Mouse (Mus musculus) testis, adult 2 months (tissue): ENCODE results near the gene Ubxn6. TPM values are rescaled to one million over a fixed set of nuclear protein-coding genes. Genes with fewer than 3 reads are reported as not detected.

Experiments
- H3K27ac ChIP-seq: fragments of 200-500 bp; 2 replicates; pipeline ENCODE4 v1.5.1; 2012; ENCODE audit warnings: low read depth, low read length; ENCODE audit not compliant: control insufficient read depth, insufficient read depth
- H3K27me3 ChIP-seq: fragments of 200-500 bp; 2 replicates; pipeline ENCODE4 v1.6.1; 2012; ENCODE audit warnings: mild to moderate bottlenecking, low read length, moderate library complexity; ENCODE audit not compliant: control insufficient read depth, insufficient read depth
- H3K36me3 ChIP-seq: fragments of 200-500 bp; 2 replicates; pipeline ENCODE4 v1.6.1; 2012; ENCODE audit warnings: mild to moderate bottlenecking, low read length; ENCODE audit not compliant: control insufficient read depth, insufficient read depth
- H3K4me1 ChIP-seq: fragments of 200-500 bp; 2 replicates; pipeline ENCODE4 v1.6.1; 2012; ENCODE audit warnings: low read length; ENCODE audit not compliant: control insufficient read depth, insufficient read depth
- H3K4me3 ChIP-seq: fragments of 200-500 bp; 2 replicates; pipeline ENCODE4 v1.5.1; 2012; ENCODE audit warnings: low read depth, mild to moderate bottlenecking, low read length, moderate library complexity, mixed read lengths; ENCODE audit not compliant: control insufficient read depth
- CTCF ChIP-seq: fragments of 200-500 bp; IDR thresholded peaks from 2 replicates; pipeline ENCODE4 v1.5.1; 2012; ENCODE audit warnings: low read depth, mild to moderate bottlenecking, inconsistent platforms, low read length, moderate library complexity; ENCODE audit not compliant: control insufficient read depth, insufficient read depth, insufficient replicate concordance
- POLR2A ChIP-seq: fragments of 200-500 bp; IDR thresholded peaks from 2 replicates; pipeline ENCODE4 v1.6.1; 2012; ENCODE audit warnings: low read depth, mild to moderate bottlenecking, inconsistent platforms, low read length, moderate library complexity; ENCODE audit not compliant: control insufficient read depth
- polyA plus RNA-seq: library from polyadenylated mRNA; depleted of rRNA; stranded (reverse); fragments of >200 nt; gene quantifications from 2 replicates; pipeline ENCODE4 v1.2.3, GENCODE M21; 2012

The Ubxn6 gene
- polyA plus RNA-seq, 1 experiment = 646 TPM

GRCm38 (mm10) chr17:56034040-56034725, 40.6 kb downstream of the Ubxn6 start:
- TF ChIP-seq CTCF (no peak), POLR2A (no peak)
- Histone ChIP-seq H3K4me1 (peaks cover 21% of the 10 kb centered on the region), H3K27ac (no peak overlapping the region), H3K36me3 (peaks cover 3% of the 10 kb centered on the region), H3K4me3 (peak overlapping the region; percentile 53), H3K27me3 (no peaks in the 10 kb centered on the region)

- peaks cover 22% of the 10 kb centered on the region for H3K4me1 ChIP-seq
- H3K27ac ChIP-seq = no peak overlapping the region
- TF ChIP-seq CTCF (no peak), POLR2A (no peak)
- H3K36me3 ChIP-seq = peaks cover 3% of the 10 kb centered on the region
- H3K27me3 ChIP-seq = no peaks in the 10 kb centered on the region
- H3K4me3 ChIP-seq = no peak overlapping the region
Observed at GRCm38 (mm10) chr17:56032831-56033230, 42.0 kb downstream of the Ubxn6 start.

- Histone ChIP-seq H3K4me1 (peaks cover 22% of the 10 kb centered on the region), H3K27ac (no peak overlapping the region), H3K27me3 (no peaks in the 10 kb centered on the region), H3K36me3 (peaks cover 3% of the 10 kb centered on the region), H3K4me3 (no peak overlapping the region)
- TF ChIP-seq CTCF = no peak
- TF ChIP-seq POLR2A = no peak
Observed at GRCm38 (mm10) chr17:56032127-56032733, 42.6 kb downstream of the Ubxn6 start.

GRCm38 (mm10) chr17:56031431-56031830, 43.4 kb downstream of the Ubxn6 start:
- Histone ChIP-seq H3K27me3 (no peaks in the 10 kb centered on the region), H3K4me3 (no peak overlapping the region), H3K4me1 (peaks cover 20% of the 10 kb centered on the region), H3K27ac (no peak overlapping the region), H3K36me3 (peaks cover 3% of the 10 kb centered on the region)
- TF ChIP-seq CTCF (no peak), POLR2A (no peak)

- Histone ChIP-seq H3K4me3 (no peak overlapping the region), H3K27me3 (no peaks in the 10 kb centered on the region), H3K27ac (peak overlapping the region; percentile 58; the same call in 1 of the 2 replicates), H3K36me3 (peaks cover 3% of the 10 kb centered on the region), H3K4me1 (peaks cover 20% of the 10 kb centered on the region)
- TF ChIP-seq POLR2A = no peak
- no peak for TF ChIP-seq CTCF
Observed at GRCm38 (mm10) chr17:56030919-56031318, 43.9 kb downstream of the Ubxn6 start.

GRCm38 (mm10) chr17:56030238-56030870, 44.5 kb downstream of the Ubxn6 start:
- Histone ChIP-seq H3K4me3 (no peak overlapping the region), H3K36me3 (peaks cover 3% of the 10 kb centered on the region), H3K27me3 (no peaks in the 10 kb centered on the region), H3K4me1 (peaks cover 20% of the 10 kb centered on the region), H3K27ac (peak overlapping the region; percentile 58)
- TF ChIP-seq POLR2A (no peak), CTCF (no peak)

GRCm38 (mm10) chr17:56027801-56028441, 46.9 kb downstream of the Ubxn6 start:
- Histone ChIP-seq H3K27me3 (no peaks in the 10 kb centered on the region), H3K27ac (no peak overlapping the region), H3K36me3 (no peaks in the 10 kb centered on the region; the same call in none of the 2 replicates), H3K4me1 (peaks cover 14% of the 10 kb centered on the region), H3K4me3 (no peak overlapping the region)
- TF ChIP-seq CTCF = no peak
- no peak for TF ChIP-seq POLR2A
